Mouse (Mus musculus): ENCODE results near the gene Ppp1r12c. TPM values are rescaled to one million over a fixed set of nuclear protein-coding genes. Genes with fewer than 3 reads are reported as not detected.
"Not testable (repeated sequence)": the region's sequence is repeated elsewhere in the genome, so short reads cannot be mapped to it uniquely, and the experiment has no call there.

The Ppp1r12c gene
- polyA plus RNA-seq, 1 experiment, result 33.0 TPM

DNA sequence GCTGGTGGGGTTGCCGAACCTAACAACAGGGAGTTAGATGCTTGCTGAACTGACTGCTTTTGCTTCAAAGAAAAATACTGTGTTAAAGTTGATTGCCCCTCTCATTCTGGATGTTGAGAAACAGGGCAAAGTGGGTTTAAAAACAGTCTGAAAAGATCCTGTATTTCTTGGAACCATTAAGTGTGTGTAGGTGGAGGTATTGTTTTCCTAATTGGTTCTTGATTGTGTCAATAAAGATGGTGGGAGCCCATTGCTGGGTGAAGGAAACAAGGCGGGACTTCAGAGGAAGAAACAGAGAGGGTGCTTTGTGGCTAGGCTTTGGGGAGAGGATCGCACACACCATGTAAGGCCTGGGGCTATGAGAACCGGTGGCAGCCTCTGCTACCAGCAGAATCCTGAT is 35.7 kb upstream of the Ppp1r12c start:
- no peaks in the 10 kb centered on the region for H3K27me3 ChIP-seq (replicated peaks; ENCODE audit: control insufficient read depth, insufficient read depth, low read length)
- no peak overlapping the region for H3K27ac ChIP-seq (ENCODE audit: insufficient read depth, low read depth, low read length)
- H3K36me3 ChIP-seq (ENCODE audit: control insufficient read depth, insufficient read depth, low read length), result no peaks in the 10 kb centered on the region
- 45% methylated on average over 4 of the region's 4 CpGs for WGBS
- TF ChIP-seq CTCF (conservative IDR thresholded peaks at IDR 0.05; ENCODE audit: insufficient read depth, insufficient read length, low read depth, low read length) (no peak), POLR2A (IDR thresholded peaks at IDR 0.05; ENCODE audit: low read depth, low read length) (no peak)
- no peaks in the 10 kb centered on the region for H3K4me1 ChIP-seq (ENCODE audit: control insufficient read depth, insufficient read depth, low read length)
- DNase-seq, result no peak
- no peak overlapping the region for H3K4me3 ChIP-seq (ENCODE audit: insufficient read depth, low read depth, low read length)

GRCm38 (mm10) chr7:4536369-4536768 is 34.9 kb upstream of the Ppp1r12c start:
- Histone ChIP-seq H3K36me3 (ENCODE audit: control insufficient read depth, insufficient read depth, low read length) (no peaks in the 10 kb centered on the region), H3K4me3 (ENCODE audit: insufficient read depth, low read depth, low read length) (no peak overlapping the region), H3K4me1 (ENCODE audit: control insufficient read depth, insufficient read depth, low read length) (no peaks in the 10 kb centered on the region), H3K27ac (ENCODE audit: insufficient read depth, low read depth, low read length) (no peak overlapping the region), H3K27me3 (replicated peaks; ENCODE audit: control insufficient read depth, insufficient read depth, low read length) (no peaks in the 10 kb centered on the region)
- WGBS, result 75% methylated on average over 4 of the region's 4 CpGs
- DNase-seq, result no peak
- TF ChIP-seq POLR2A (IDR thresholded peaks at IDR 0.05; ENCODE audit: low read depth, low read length), result no peak
- no peak for TF ChIP-seq CTCF (conservative IDR thresholded peaks at IDR 0.05; ENCODE audit: insufficient read depth, insufficient read length, low read depth, low read length)

- peak; percentile 90 for DNase-seq
- H3K4me1 ChIP-seq (ENCODE audit: control insufficient read depth, insufficient read depth, low read length), result no peaks in the 10 kb centered on the region
- no peaks in the 10 kb centered on the region for H3K27me3 ChIP-seq (replicated peaks; ENCODE audit: control insufficient read depth, insufficient read depth, low read length)
- H3K4me3 ChIP-seq (ENCODE audit: insufficient read depth, low read depth, low read length), result peak within 1 kb of the TSS; percentile 21
- TF ChIP-seq CTCF (conservative IDR thresholded peaks at IDR 0.05; ENCODE audit: insufficient read depth, insufficient read length, low read depth, low read length), result no peak
- no peak for TF ChIP-seq POLR2A (IDR thresholded peaks at IDR 0.05; ENCODE audit: low read depth, low read length)
- no peaks in the 10 kb centered on the region for H3K36me3 ChIP-seq (ENCODE audit: control insufficient read depth, insufficient read depth, low read length)
- 2% methylated on average over 28 of the region's 28 CpGs for WGBS
- no peak within 1 kb of the TSS for H3K27ac ChIP-seq (ENCODE audit: insufficient read depth, low read depth, low read length)
Observed at GRCm38 (mm10) chr7:4532005-4532729, 30.7 kb upstream of the Ppp1r12c start, which contains the start of gene Dnaaf3. Dnaaf3 (minus strand) TSS chr7:4532453.

DNA sequence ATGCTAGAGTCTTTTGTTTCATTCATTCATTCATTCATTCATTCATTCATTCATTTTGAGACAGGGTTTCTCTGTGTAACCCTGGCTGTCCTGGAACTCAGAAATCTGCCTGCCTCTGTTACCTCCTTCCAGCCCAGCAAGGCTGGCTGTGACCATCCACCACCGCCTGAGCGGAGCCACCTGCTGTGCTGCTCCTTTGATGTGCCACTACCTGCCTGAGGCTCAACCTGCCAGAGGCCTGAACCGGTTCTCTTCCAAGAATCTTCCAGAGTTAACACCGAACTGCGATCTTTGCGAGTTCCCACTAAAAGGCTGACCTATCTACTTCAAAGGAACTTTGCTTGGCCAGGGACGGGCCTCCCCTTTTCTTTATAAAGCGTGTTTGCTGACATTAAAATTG is 28.7 kb upstream of the Ppp1r12c start:
- H3K27me3 ChIP-seq (replicated peaks; ENCODE audit: control insufficient read depth, insufficient read depth, low read length); H3K4me3 ChIP-seq (ENCODE audit: insufficient read depth, low read depth, low read length); DNase-seq; H3K36me3 ChIP-seq (ENCODE audit: control insufficient read depth, insufficient read depth, low read length); H3K27ac ChIP-seq (ENCODE audit: insufficient read depth, low read depth, low read length); H3K4me1 ChIP-seq (ENCODE audit: control insufficient read depth, insufficient read depth, low read length): not testable (repeated sequence)
- WGBS, result 77% methylated on average over 8 of the region's 8 CpGs

- Histone ChIP-seq H3K27ac (ENCODE audit: insufficient read depth, low read depth, low read length) (no peak overlapping the region), H3K4me3 (ENCODE audit: insufficient read depth, low read depth, low read length) (no peak overlapping the region), H3K4me1 (ENCODE audit: control insufficient read depth, insufficient read depth, low read length) (no peaks in the 10 kb centered on the region), H3K36me3 (ENCODE audit: control insufficient read depth, insufficient read depth, low read length) (no peaks in the 10 kb centered on the region), H3K27me3 (replicated peaks; ENCODE audit: control insufficient read depth, insufficient read depth, low read length) (no peaks in the 10 kb centered on the region)
- 64% methylated on average over 18 of the region's 18 CpGs for WGBS
- no peak for TF ChIP-seq POLR2A (IDR thresholded peaks at IDR 0.05; ENCODE audit: low read depth, low read length)
- no peak for TF ChIP-seq CTCF (conservative IDR thresholded peaks at IDR 0.05; ENCODE audit: insufficient read depth, insufficient read length, low read depth, low read length)
- DNase-seq, result no peak
Observed at GRCm38 (mm10) chr7:4527302-4527689, 25.8 kb upstream of the Ppp1r12c start.

GRCm38 (mm10) chr7:4526341-4527301 is 25.1 kb upstream of the Ppp1r12c start:
- Histone ChIP-seq H3K27me3 (replicated peaks; ENCODE audit: control insufficient read depth, insufficient read depth, low read length) (no peaks in the 10 kb centered on the region), H3K27ac (ENCODE audit: insufficient read depth, low read depth, low read length) (no peak overlapping the region), H3K36me3 (ENCODE audit: control insufficient read depth, insufficient read depth, low read length) (no peaks in the 10 kb centered on the region), H3K4me1 (ENCODE audit: control insufficient read depth, insufficient read depth, low read length) (no peaks in the 10 kb centered on the region), H3K4me3 (ENCODE audit: insufficient read depth, low read depth, low read length) (peak overlapping the region; percentile 39)
- 24% methylated on average over 40 of the region's 40 CpGs for WGBS
- TF ChIP-seq POLR2A (IDR thresholded peaks at IDR 0.05; ENCODE audit: low read depth, low read length) (no peak), CTCF (conservative IDR thresholded peaks at IDR 0.05; ENCODE audit: insufficient read depth, insufficient read length, low read depth, low read length) (peak; percentile 62)
- DNase-seq, result peak; percentile 74

All from kidney, adult 2 months (tissue).